Mouse (Mus musculus): ENCODE measurements around the gene Olfr506. TPM values are rescaled to one million over a fixed set of nuclear protein-coding genes. Genes with fewer than 3 reads are reported as not detected.
"Not testable (repeated sequence)": the region's sequence is repeated elsewhere in the genome, so short reads cannot be mapped to it uniquely, and the experiment has no call there.

Olfr506 gene
- polyA plus RNA-seq (2015; fragmentation: Nextera tagmentation; extraction: Ambion mirVana), result not detected in 2 replicates

GRCm38 (mm10) chr7:108610487-108610886 is at the start of gene Olfr506:
Gene Olfr506, plus strand, starts transcription at chr7:108610787.
- Histone ChIP-seq H3K9me3 (no peaks in the 10 kb centered on the region), H3K4me1 (no peaks in the 10 kb centered on the region), H3K27ac (no peak within 1 kb of the TSS), H3K4me3 (no peak within 1 kb of the TSS), H3K36me3 (no peaks in the 10 kb centered on the region), H3K9ac (no peak within 1 kb of the TSS), H3K4me2 (no peak within 1 kb of the TSS), H3K27me3 (no peaks in the 10 kb centered on the region)
- no peak for ATAC-seq (ENCODE audit: insufficient number of reproducible peaks, low FRiP score, low TSS enrichment, low read depth)

DNA sequence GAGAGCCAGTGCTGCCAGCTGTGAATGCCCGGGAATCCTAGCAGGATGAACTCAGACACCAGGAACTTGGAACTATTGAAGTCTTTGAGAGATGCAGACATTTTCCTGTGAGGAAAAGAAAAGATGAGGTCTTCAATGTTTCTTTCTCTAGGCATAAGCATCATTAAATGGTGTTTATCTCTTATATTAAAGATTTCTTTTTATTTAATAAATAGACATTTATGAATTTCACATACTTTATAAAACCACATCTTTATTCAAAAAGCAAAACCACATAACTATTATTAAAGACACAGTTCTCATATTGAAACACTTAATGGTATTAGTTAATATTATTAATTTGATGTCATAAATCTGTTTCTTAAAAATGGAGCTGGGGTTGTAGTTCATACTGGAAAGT is 44.9 kb upstream of the Olfr506 start, which contains the start of gene Olfr504:
Gene Olfr504, minus strand, starts transcription at position 101 of the 400 bp plus-strand sequence.
- Histone ChIP-seq H3K9me3 (no peaks in the 10 kb centered on the region), H3K27me3 (no peaks in the 10 kb centered on the region), H3K27ac (no peak within 1 kb of the TSS), H3K9ac (no peak within 1 kb of the TSS), H3K4me2 (no peak within 1 kb of the TSS), H3K4me1 (no peaks in the 10 kb centered on the region), H3K4me3 (no peak within 1 kb of the TSS), H3K36me3 (no peaks in the 10 kb centered on the region)
- WGBS, result 85% methylated on average over 1 of the region's 1 CpGs
- no peak for ATAC-seq (ENCODE audit: insufficient number of reproducible peaks, low FRiP score, low TSS enrichment, low read depth)

DNA sequence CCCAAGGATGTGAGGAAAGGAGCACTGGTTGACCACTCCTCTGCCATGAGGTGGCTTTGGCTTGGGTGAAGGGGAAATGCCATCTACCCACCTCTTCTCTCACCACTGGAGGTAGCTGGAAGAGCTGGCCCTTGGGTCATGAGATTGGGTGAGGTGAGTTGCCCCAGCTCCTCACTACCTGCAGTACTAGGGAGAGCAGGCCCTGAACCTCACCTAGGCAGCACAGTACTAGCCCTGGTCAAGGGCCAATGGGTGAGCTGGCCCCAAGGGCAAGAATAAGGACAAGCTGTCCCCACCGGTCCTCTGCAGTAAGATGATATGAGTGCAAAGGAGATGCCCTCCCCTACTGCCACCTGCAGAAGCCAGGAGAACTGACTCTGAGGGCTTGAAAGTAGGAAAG is 20.8 kb upstream of the Olfr506 start:
- Histone ChIP-seq H3K4me2 (no peak overlapping the region), H3K36me3 (no peaks in the 10 kb centered on the region), H3K27ac (no peak overlapping the region), H3K9me3 (no peaks in the 10 kb centered on the region), H3K4me3 (no peak overlapping the region), H3K4me1 (no peaks in the 10 kb centered on the region), H3K9ac (no peak overlapping the region), H3K27me3 (no peaks in the 10 kb centered on the region)
- no peak for ATAC-seq (ENCODE audit: insufficient number of reproducible peaks, low FRiP score, low TSS enrichment, low read depth)
- WGBS, result 95% methylated on average over 1 of the region's 1 CpGs

DNA sequence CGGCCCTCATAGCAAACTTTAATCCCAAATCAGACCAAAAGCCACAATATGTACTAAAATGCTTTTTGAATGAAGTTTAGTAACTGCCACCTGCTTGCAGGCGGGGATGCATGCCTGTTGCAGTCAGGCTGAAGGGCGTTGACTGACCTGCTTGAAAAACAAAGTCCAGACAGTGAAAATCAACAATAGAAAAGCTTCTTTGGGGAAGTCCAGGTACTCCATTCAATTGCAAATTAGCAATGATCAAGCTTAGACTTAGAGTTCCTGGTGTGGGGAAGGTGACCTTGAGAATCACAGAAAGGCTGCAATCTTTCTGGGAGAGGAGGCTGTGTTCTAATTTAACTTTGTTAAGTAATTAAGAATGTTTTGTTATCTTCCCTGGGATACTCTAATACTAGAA is 8.7 kb upstream of the Olfr506 start:
- H3K9ac ChIP-seq; H3K27me3 ChIP-seq; H3K4me2 ChIP-seq; H3K4me1 ChIP-seq; H3K27ac ChIP-seq; H3K4me3 ChIP-seq; ATAC-seq (ENCODE audit: insufficient number of reproducible peaks, low FRiP score, low TSS enrichment, low read depth); H3K36me3 ChIP-seq; H3K9me3 ChIP-seq: not testable (repeated sequence)
- WGBS, result 79% methylated on average over 3 of the region's 3 CpGs

GRCm38 (mm10) chr7:108614110-108614509 is 3.5 kb downstream of the Olfr506 start:
- H3K27ac ChIP-seq, result no peak overlapping the region
- 77% methylated on average over 2 of the region's 2 CpGs for WGBS

GRCm38 (mm10) chr7:108616781-108617180 is 6.2 kb downstream of the Olfr506 start:
- not testable (repeated sequence) for H3K9me3 ChIP-seq; H3K27me3 ChIP-seq; ATAC-seq (ENCODE audit: insufficient number of reproducible peaks, low FRiP score, low TSS enrichment, low read depth); H3K9ac ChIP-seq; H3K27ac ChIP-seq; H3K36me3 ChIP-seq; H3K4me1 ChIP-seq; H3K4me2 ChIP-seq; H3K4me3 ChIP-seq
- WGBS, result 69% methylated on average over 3 of the region's 3 CpGs

More at GRCm38 (mm10) chr7:108614110-108614509, 3.5 kb downstream of the Olfr506 start:
- H3K27me3 ChIP-seq, result no peaks in the 10 kb centered on the region
- no peak for ATAC-seq (ENCODE audit: insufficient number of reproducible peaks, low FRiP score, low TSS enrichment, low read depth)
- no peaks in the 10 kb centered on the region for H3K9me3 ChIP-seq
- no peak overlapping the region for H3K9ac ChIP-seq
- no peak overlapping the region for H3K4me3 ChIP-seq
- H3K4me1 ChIP-seq, result no peaks in the 10 kb centered on the region
- no peaks in the 10 kb centered on the region for H3K36me3 ChIP-seq
- no peak overlapping the region for H3K4me2 ChIP-seq

- no peaks in the 10 kb centered on the region for H3K4me1 ChIP-seq
- no peak within 1 kb of the TSS for H3K4me3 ChIP-seq
- no peaks in the 10 kb centered on the region for H3K9me3 ChIP-seq
- H3K4me2 ChIP-seq, result no peak within 1 kb of the TSS
- no peak within 1 kb of the TSS for H3K9ac ChIP-seq
- WGBS, result 60% methylated on average over 2 of the region's 2 CpGs
- no peak for ATAC-seq (ENCODE audit: insufficient number of reproducible peaks, low FRiP score, low TSS enrichment, low read depth)
- H3K27ac ChIP-seq, result no peak within 1 kb of the TSS
- no peaks in the 10 kb centered on the region for H3K36me3 ChIP-seq
- H3K27me3 ChIP-seq, result no peaks in the 10 kb centered on the region
These were observed 10.9 kb downstream of the Olfr506 start, which contains the start of gene Olfr507 for GRCm38 (mm10) chr7:108621514-108621913. Gene Olfr507, plus strand, starts transcription at chr7:108621814.

DNA sequence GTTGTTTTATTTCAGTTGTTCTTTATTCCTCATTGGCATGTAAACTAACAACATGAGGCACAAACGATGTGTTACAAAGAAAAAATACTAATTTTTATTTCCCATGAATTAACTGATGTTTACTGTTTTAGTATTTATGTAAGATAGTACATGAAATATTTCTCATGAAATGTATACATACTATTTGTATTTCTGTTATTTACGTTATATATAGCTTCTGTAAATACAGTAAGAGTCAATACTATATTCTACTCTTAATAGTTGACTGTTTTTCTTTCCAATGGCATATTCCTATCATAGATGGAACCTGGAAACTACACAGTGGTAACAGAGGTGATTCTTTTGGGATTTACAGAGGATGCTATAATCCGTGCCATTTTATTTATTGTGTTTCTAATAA is 19.1 kb downstream of the Olfr506 start, which contains the start of gene Olfr508:
Gene Olfr508, plus strand, starts transcription at position 301 of the 400 bp plus-strand sequence.
- no peak within 1 kb of the TSS for H3K4me3 ChIP-seq
- no peak for ATAC-seq (ENCODE audit: insufficient number of reproducible peaks, low FRiP score, low TSS enrichment, low read depth)
- H3K9ac ChIP-seq, result no peak within 1 kb of the TSS
- H3K9me3 ChIP-seq, result no peaks in the 10 kb centered on the region
- H3K27ac ChIP-seq, result no peak within 1 kb of the TSS
- no peak within 1 kb of the TSS for H3K4me2 ChIP-seq
- no peaks in the 10 kb centered on the region for H3K36me3 ChIP-seq
- H3K27me3 ChIP-seq, result no peaks in the 10 kb centered on the region
- no peaks in the 10 kb centered on the region for H3K4me1 ChIP-seq
- WGBS, result 81% methylated on average over 3 of the region's 3 CpGs

DNA sequence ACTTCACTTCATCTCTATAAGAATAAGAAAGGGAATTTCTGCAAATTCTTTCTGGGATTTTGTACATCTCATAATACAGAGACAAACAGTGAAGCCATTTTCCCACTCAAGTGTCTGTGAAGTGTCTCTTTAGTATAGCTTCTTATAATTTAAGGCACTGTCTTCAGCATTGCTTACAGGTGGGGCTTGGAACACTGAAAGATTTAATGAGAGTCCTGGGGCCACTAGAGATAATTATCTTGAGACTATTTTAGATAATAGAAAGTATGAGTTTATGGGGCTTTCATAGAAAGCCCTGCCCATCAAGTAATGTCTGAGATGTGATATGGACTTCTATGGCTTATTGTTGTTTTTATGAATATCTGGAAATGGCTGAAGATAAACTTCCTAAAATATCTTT is 41.2 kb downstream of the Olfr506 start, which contains the start of gene Olfr509:
Gene Olfr509, minus strand, starts transcription at position 101 of the 400 bp plus-strand sequence.
- no peaks in the 10 kb centered on the region for H3K27me3 ChIP-seq
- no peak within 1 kb of the TSS for H3K4me2 ChIP-seq
- no peak within 1 kb of the TSS for H3K9ac ChIP-seq
- H3K36me3 ChIP-seq, result no peaks in the 10 kb centered on the region
- ATAC-seq (ENCODE audit: insufficient number of reproducible peaks, low FRiP score, low TSS enrichment, low read depth), result no peak
- no peaks in the 10 kb centered on the region for H3K4me1 ChIP-seq
- H3K27ac ChIP-seq, result no peak within 1 kb of the TSS
- H3K4me3 ChIP-seq, result no peak within 1 kb of the TSS
- H3K9me3 ChIP-seq, result no peaks in the 10 kb centered on the region

- no peaks in the 10 kb centered on the region for H3K36me3 ChIP-seq
- WGBS, result 89% methylated on average over 3 of the region's 3 CpGs
- no peaks in the 10 kb centered on the region for H3K27me3 ChIP-seq
- H3K9ac ChIP-seq, result no peak overlapping the region
- H3K4me1 ChIP-seq, result no peaks in the 10 kb centered on the region
- no peak for ATAC-seq (ENCODE audit: insufficient number of reproducible peaks, low FRiP score, low TSS enrichment, low read depth)
- H3K27ac ChIP-seq, result no peak overlapping the region
- H3K4me3 ChIP-seq, result no peak overlapping the region
- no peaks in the 10 kb centered on the region for H3K9me3 ChIP-seq
- H3K4me2 ChIP-seq, result no peak overlapping the region
These were observed 51.8 kb downstream of the Olfr506 start for GRCm38 (mm10) chr7:108662419-108662818.

Other genes starting within 250 kb of the Olfr506 start
- 0.15 TPM in 1 of 2 replicates, not detected in the other for gene Olfr494, start 245.5 kb upstream of the Olfr506 start, polyA plus RNA-seq (2015; fragmentation: Nextera tagmentation; extraction: Ambion mirVana)
- not detected in 2 replicates for gene Olfr495, start 217.6 kb upstream of the Olfr506 start, polyA plus RNA-seq (2015; fragmentation: Nextera tagmentation; extraction: Ambion mirVana)
- not detected in 2 replicates for gene Olfr497, start 190.4 kb upstream of the Olfr506 start, polyA plus RNA-seq (2015; fragmentation: Nextera tagmentation; extraction: Ambion mirVana)
- not detected in 2 replicates for gene Olfr498, start 145.5 kb upstream of the Olfr506 start, polyA plus RNA-seq (2015; fragmentation: Nextera tagmentation; extraction: Ambion mirVana)
- gene Olfr502, start 85.7 kb upstream of the Olfr506 start, polyA plus RNA-seq (2015; fragmentation: Nextera tagmentation; extraction: Ambion mirVana), result not detected in 2 replicates
- gene Olfr503, start 66.3 kb upstream of the Olfr506 start, polyA plus RNA-seq (2015; fragmentation: Nextera tagmentation; extraction: Ambion mirVana), result not detected in 2 replicates
- gene Olfr504, start 45.0 kb upstream of the Olfr506 start, polyA plus RNA-seq (2015; fragmentation: Nextera tagmentation; extraction: Ambion mirVana), result not detected in 2 replicates
- gene Olfr507, start 11.0 kb downstream of the Olfr506 start, polyA plus RNA-seq (2015; fragmentation: Nextera tagmentation; extraction: Ambion mirVana), result not detected in 2 replicates
- not detected in 2 replicates for gene Olfr508, start 19.2 kb downstream of the Olfr506 start, polyA plus RNA-seq (2015; fragmentation: Nextera tagmentation; extraction: Ambion mirVana)
- gene Olfr509, start 41.1 kb downstream of the Olfr506 start, polyA plus RNA-seq (2015; fragmentation: Nextera tagmentation; extraction: Ambion mirVana), result not detected in 2 replicates
- gene Olfr510, start 55.6 kb downstream of the Olfr506 start, polyA plus RNA-seq (2015; fragmentation: Nextera tagmentation; extraction: Ambion mirVana), result not detected in 2 replicates
- not detected in 2 replicates for gene Olfr512, start 102.5 kb downstream of the Olfr506 start, polyA plus RNA-seq (2015; fragmentation: Nextera tagmentation; extraction: Ambion mirVana)
- not detected in 2 replicates for gene Olfr513, start 140.2 kb downstream of the Olfr506 start, polyA plus RNA-seq (2015; fragmentation: Nextera tagmentation; extraction: Ambion mirVana)
- gene Olfr514, start 215.2 kb downstream of the Olfr506 start, polyA plus RNA-seq (2015; fragmentation: Nextera tagmentation; extraction: Ambion mirVana), result not detected in 2 replicates
- not detected in 2 replicates for gene Olfr516, start 239.7 kb downstream of the Olfr506 start, polyA plus RNA-seq (2015; fragmentation: Nextera tagmentation; extraction: Ambion mirVana)

All from limb, embryonic 15.5 days (tissue).